Mouse (Mus musculus): ENCODE results near the gene H2afy2. TPM values are rescaled to one million over a fixed set of nuclear protein-coding genes. Genes with fewer than 3 reads are reported as not detected.

The H2afy2 gene
- polyA plus RNA-seq (2014; fragmentation: Nextera tagmentation; extraction: Ambion mirVana): 235 and 259 TPM in 2 replicates

GRCm38 (mm10) chr10:61783621-61784251 lies at the start of gene H2afy2:
H2afy2 (minus strand) TSS chr10:61784147.
- H3K36me3 ChIP-seq (ENCODE audit: control insufficient read depth, insufficient read depth, low read length): no peaks in the 10 kb centered on the region
- peak within 1 kb of the TSS; percentile 99 for H3K27ac ChIP-seq (ENCODE audit: low read depth, low read length)
- H3K27me3 ChIP-seq (ENCODE audit: control insufficient read depth, insufficient read depth, low read length): no peaks in the 10 kb centered on the region
- no peaks in the 10 kb centered on the region for H3K9me3 ChIP-seq (ENCODE audit: control insufficient read depth, low read length)
- ATAC-seq (ENCODE audit: low FRiP score) (peak; percentile 88), DNase-seq (ENCODE audit: low spot score) (peak; percentile 85)
- peak within 1 kb of the TSS; percentile 58 for H3K4me2 ChIP-seq (replicated peaks; ENCODE audit: low read depth, low read length)
- H3K9ac ChIP-seq (ENCODE audit: low read depth, low read length): peak within 1 kb of the TSS; percentile 99
- WGBS: under 1% methylated on average over 49 of the region's 50 CpGs
- H3K4me3 ChIP-seq (ENCODE audit: low read depth, low read length): peak within 1 kb of the TSS; percentile 94
- H3K4me1 ChIP-seq (replicated peaks; ENCODE audit: control insufficient read depth, insufficient read depth, low read length): 0 out of 2 replicates have a peak, but pooled peaks cover 3% of the 10 kb centered on the region

- H3K36me3 ChIP-seq (ENCODE audit: control insufficient read depth, insufficient read depth, low read length): no peaks in the 10 kb centered on the region
- H3K4me1 ChIP-seq (replicated peaks; ENCODE audit: control insufficient read depth, insufficient read depth, low read length): no peaks in the 10 kb centered on the region
- H3K9ac ChIP-seq (ENCODE audit: low read depth, low read length): no peak overlapping the region
- 92% methylated on average over 11 of the region's 11 CpGs for WGBS
- no peaks in the 10 kb centered on the region for H3K27me3 ChIP-seq (ENCODE audit: control insufficient read depth, insufficient read depth, low read length)
- ATAC-seq (ENCODE audit: low FRiP score): no peak
- H3K4me3 ChIP-seq (ENCODE audit: low read depth, low read length): no peak overlapping the region
- no peaks in the 10 kb centered on the region for H3K9me3 ChIP-seq (ENCODE audit: control insufficient read depth, low read length)
- H3K27ac ChIP-seq (ENCODE audit: low read depth, low read length): no peak overlapping the region
- DNase-seq (ENCODE audit: low spot score): no peak
- no peak overlapping the region for H3K4me2 ChIP-seq (replicated peaks; ENCODE audit: low read depth, low read length)
These were observed 48.8 kb upstream of the H2afy2 start for GRCm38 (mm10) chr10:61832713-61833112.

GRCm38 (mm10) chr10:61831741-61832140 lies 47.8 kb upstream of the H2afy2 start:
- Histone ChIP-seq H3K27ac (ENCODE audit: low read depth, low read length) (no peak overlapping the region), H3K4me3 (ENCODE audit: low read depth, low read length) (no peak overlapping the region), H3K4me1 (replicated peaks; ENCODE audit: control insufficient read depth, insufficient read depth, low read length) (0 out of 2 replicates have a peak, but pooled peaks cover 2% of the 10 kb centered on the region), H3K27me3 (ENCODE audit: control insufficient read depth, insufficient read depth, low read length) (no peaks in the 10 kb centered on the region), H3K9ac (ENCODE audit: low read depth, low read length) (no peak overlapping the region), H3K36me3 (ENCODE audit: control insufficient read depth, insufficient read depth, low read length) (no peaks in the 10 kb centered on the region), H3K4me2 (replicated peaks; ENCODE audit: low read depth, low read length) (no peak overlapping the region), H3K9me3 (ENCODE audit: control insufficient read depth, low read length) (no peaks in the 10 kb centered on the region)
- WGBS: 90% methylated on average over 6 of the region's 6 CpGs
- ATAC-seq (ENCODE audit: low FRiP score): no peak
- no peak for DNase-seq (ENCODE audit: low spot score)

- WGBS: 75% methylated on average over 12 of the region's 12 CpGs
- Histone ChIP-seq H3K4me1 (replicated peaks; ENCODE audit: control insufficient read depth, insufficient read depth, low read length) (0 out of 2 replicates have a peak, but pooled peaks cover 2% of the 10 kb centered on the region), H3K4me2 (replicated peaks; ENCODE audit: low read depth, low read length) (no peak overlapping the region), H3K9ac (ENCODE audit: low read depth, low read length) (no peak overlapping the region), H3K27ac (ENCODE audit: low read depth, low read length) (no peak overlapping the region), H3K4me3 (ENCODE audit: low read depth, low read length) (no peak overlapping the region), H3K36me3 (ENCODE audit: control insufficient read depth, insufficient read depth, low read length) (no peaks in the 10 kb centered on the region), H3K27me3 (ENCODE audit: control insufficient read depth, insufficient read depth, low read length) (no peaks in the 10 kb centered on the region), H3K9me3 (ENCODE audit: control insufficient read depth, low read length) (no peaks in the 10 kb centered on the region)
- DNase-seq (ENCODE audit: low spot score): no peak
- ATAC-seq (ENCODE audit: low FRiP score): no peak
These were observed 47.3 kb upstream of the H2afy2 start for GRCm38 (mm10) chr10:61831251-61831650.

GRCm38 (mm10) chr10:61830817-61831216 lies 46.9 kb upstream of the H2afy2 start:
- Histone ChIP-seq H3K4me2 (replicated peaks; ENCODE audit: low read depth, low read length) (no peak overlapping the region), H3K36me3 (ENCODE audit: control insufficient read depth, insufficient read depth, low read length) (no peaks in the 10 kb centered on the region), H3K9me3 (ENCODE audit: control insufficient read depth, low read length) (no peaks in the 10 kb centered on the region), H3K9ac (ENCODE audit: low read depth, low read length) (no peak overlapping the region), H3K27me3 (ENCODE audit: control insufficient read depth, insufficient read depth, low read length) (no peaks in the 10 kb centered on the region), H3K27ac (ENCODE audit: low read depth, low read length) (no peak overlapping the region), H3K4me3 (ENCODE audit: low read depth, low read length) (no peak overlapping the region), H3K4me1 (replicated peaks; ENCODE audit: control insufficient read depth, insufficient read depth, low read length) (0 out of 2 replicates have a peak, but pooled peaks cover 2% of the 10 kb centered on the region)
- 54% methylated on average over 9 of the region's 9 CpGs for WGBS
- DNase-seq (ENCODE audit: low spot score) (no peak), ATAC-seq (ENCODE audit: low FRiP score) (no peak)

- 44% methylated on average over 4 of the region's 4 CpGs for WGBS
- no peak overlapping the region for H3K9ac ChIP-seq (ENCODE audit: low read depth, low read length)
- H3K4me3 ChIP-seq (ENCODE audit: low read depth, low read length): no peak overlapping the region
- H3K27ac ChIP-seq (ENCODE audit: low read depth, low read length): no peak overlapping the region
- no peaks in the 10 kb centered on the region for H3K36me3 ChIP-seq (ENCODE audit: control insufficient read depth, insufficient read depth, low read length)
- H3K27me3 ChIP-seq (ENCODE audit: control insufficient read depth, insufficient read depth, low read length): no peaks in the 10 kb centered on the region
- no peaks in the 10 kb centered on the region for H3K9me3 ChIP-seq (ENCODE audit: control insufficient read depth, low read length)
- H3K4me2 ChIP-seq (replicated peaks; ENCODE audit: low read depth, low read length): no peak overlapping the region
- no peak for DNase-seq (ENCODE audit: low spot score)
- 0 out of 2 replicates have a peak, but pooled peaks cover 2% of the 10 kb centered on the region for H3K4me1 ChIP-seq (replicated peaks; ENCODE audit: control insufficient read depth, insufficient read depth, low read length)
- ATAC-seq (ENCODE audit: low FRiP score): no peak
These were observed 45.1 kb upstream of the H2afy2 start for GRCm38 (mm10) chr10:61829046-61829445.

GRCm38 (mm10) chr10:61827950-61828936 lies 44.3 kb upstream of the H2afy2 start:
- H3K9ac ChIP-seq (ENCODE audit: low read depth, low read length): no peak overlapping the region
- H3K9me3 ChIP-seq (ENCODE audit: control insufficient read depth, low read length): no peaks in the 10 kb centered on the region
- H3K4me3 ChIP-seq (ENCODE audit: low read depth, low read length): no peak overlapping the region
- no peaks in the 10 kb centered on the region for H3K36me3 ChIP-seq (ENCODE audit: control insufficient read depth, insufficient read depth, low read length)
- H3K4me1 ChIP-seq (replicated peaks; ENCODE audit: control insufficient read depth, insufficient read depth, low read length): peaks cover 2% of the 10 kb centered on the region; the same call in 1 of the 2 replicates
- no peaks in the 10 kb centered on the region for H3K27me3 ChIP-seq (ENCODE audit: control insufficient read depth, insufficient read depth, low read length)
- ATAC-seq (ENCODE audit: low FRiP score) (no peak), DNase-seq (ENCODE audit: low spot score) (no peak)
- no peak overlapping the region for H3K4me2 ChIP-seq (replicated peaks; ENCODE audit: low read depth, low read length)
- no peak overlapping the region for H3K27ac ChIP-seq (ENCODE audit: low read depth, low read length)
- 82% methylated on average over 32 of the region's 32 CpGs for WGBS

- 31% methylated on average over 16 of the region's 16 CpGs for WGBS
- peaks cover 2% of the 10 kb centered on the region; the same call in 1 of the 2 replicates for H3K4me1 ChIP-seq (replicated peaks; ENCODE audit: control insufficient read depth, insufficient read depth, low read length)
- no peaks in the 10 kb centered on the region for H3K9me3 ChIP-seq (ENCODE audit: control insufficient read depth, low read length)
- no peaks in the 10 kb centered on the region for H3K36me3 ChIP-seq (ENCODE audit: control insufficient read depth, insufficient read depth, low read length)
- ATAC-seq (ENCODE audit: low FRiP score) (no peak), DNase-seq (ENCODE audit: low spot score) (no peak)
- no peak overlapping the region for H3K4me2 ChIP-seq (replicated peaks; ENCODE audit: low read depth, low read length)
- no peaks in the 10 kb centered on the region for H3K27me3 ChIP-seq (ENCODE audit: control insufficient read depth, insufficient read depth, low read length)
- H3K9ac ChIP-seq (ENCODE audit: low read depth, low read length): no peak overlapping the region
- H3K27ac ChIP-seq (ENCODE audit: low read depth, low read length): no peak overlapping the region
- H3K4me3 ChIP-seq (ENCODE audit: low read depth, low read length): no peak overlapping the region
These were observed 42.9 kb upstream of the H2afy2 start for GRCm38 (mm10) chr10:61826753-61827435.
